Mouse (Mus musculus): ENCODE results near the gene Twist1.

GRCm38 (mm10) chr12:33957400-33958240 is at the start of gene Twist1:
- no peak for TF ChIP-seq CTCF (IDR thresholded peaks at IDR 0.05; ENCODE audit: low read depth, low read length)
- TF ChIP-seq GATA1 (IDR thresholded peaks at IDR 0.05; ENCODE audit: borderline replicate concordance, low read length) = no peak
- TF ChIP-seq GATA2 (IDR thresholded peaks at IDR 0.05; ENCODE audit: borderline replicate concordance, low read depth, low read length) = no peak
